Mouse (Mus musculus) adrenal gland, adult 8-10 months (tissue): Measurements from ENCODE around the gene Ust. TPM values are rescaled to one million over a fixed set of nuclear protein-coding genes. Genes with fewer than 3 reads are reported as not detected.

Source experiments
- DNase-seq: peaks from one replicate; pipeline ENCODE4 v3.0.0; 2022
- total RNA-seq, 4 experiments: library from RNA; stranded (reverse); gene quantifications; 2 replicates each; pipeline ENCODE4 v1.2.4; 2022

The Ust gene
- total RNA-seq, 4 experiments from 2014 or later, result 3.0 to 6.3 (median 4.9) TPM

- DNase-seq, result no peak
Observed at GRCm38 (mm10) chr10:8174697-8175096, 343.9 kb downstream of the Ust start.

GRCm38 (mm10) chr10:8174230-8174629 is 344.4 kb downstream of the Ust start:
- no peak for DNase-seq

GRCm38 (mm10) chr10:8173032-8173431 is 345.6 kb downstream of the Ust start:
- no peak for DNase-seq

- DNase-seq, result no peak
Observed at GRCm38 (mm10) chr10:8171556-8171955, 347.1 kb downstream of the Ust start.
